Mouse (Mus musculus): ENCODE data around the gene Nenf. TPM values are rescaled to one million over a fixed set of nuclear protein-coding genes. Genes with fewer than 3 reads are reported as not detected.

Nenf gene
- polyA plus RNA-seq, 1 experiment from 2014 or later = 72.4 TPM

- Histone ChIP-seq H3K4me2 (ENCODE audit: low read depth) (no peak overlapping the region), H3K36me3 (ENCODE audit: control insufficient read depth, insufficient read depth, low read length) (peaks cover 3% of the 10 kb centered on the region), H3K27me3 (ENCODE audit: control insufficient read depth, insufficient read depth, low read length) (no peaks in the 10 kb centered on the region), H3K27ac (ENCODE audit: low read depth, low read length) (no peak overlapping the region), H3K4me1 (ENCODE audit: control insufficient read depth, insufficient read depth, low read length) (no peaks in the 10 kb centered on the region), H3K9ac (ENCODE audit: low read length) (no peak overlapping the region), H3K9me3 (ENCODE audit: control insufficient read depth, low read length) (no peaks in the 10 kb centered on the region), H3K4me3 (ENCODE audit: low read depth, low read length) (no peak overlapping the region)
- 83% methylated on average over 5 of the region's 5 CpGs for WGBS
- ATAC-seq (ENCODE audit: insufficient read depth, low FRiP score, low TSS enrichment) = no peak
- DNase-seq (ENCODE audit: low spot score) = no peak
Observed at GRCm38 (mm10) chr1:191348996-191349395, 31.0 kb upstream of the Nenf start.

- DNase-seq (ENCODE audit: low spot score) = no peak
Observed at GRCm38 (mm10) chr1:191348592-191348991, 30.6 kb upstream of the Nenf start.

DNA sequence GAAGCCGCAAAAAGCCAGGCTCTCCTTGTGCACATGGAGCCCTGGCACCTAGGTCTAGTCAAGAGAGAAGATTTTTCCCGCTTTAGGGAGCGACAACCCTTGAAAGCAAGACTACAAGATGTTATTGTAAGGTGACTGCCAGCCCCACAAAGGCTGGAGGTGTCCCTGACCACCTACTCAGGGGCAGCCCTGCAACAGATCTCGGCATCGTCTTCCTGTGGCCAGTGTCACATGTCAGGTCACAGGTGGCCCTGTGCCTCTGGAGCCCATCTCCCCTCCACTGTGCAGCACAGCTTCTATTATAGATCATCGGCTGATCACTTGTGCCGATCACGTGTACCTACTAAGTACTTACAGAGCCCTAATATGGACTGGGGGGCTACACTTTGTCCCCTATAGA, 29.6 kb upstream of the Nenf start:
- Histone ChIP-seq H3K27me3 (ENCODE audit: control insufficient read depth, insufficient read depth, low read length) (no peaks in the 10 kb centered on the region), H3K4me1 (ENCODE audit: control insufficient read depth, insufficient read depth, low read length) (no peaks in the 10 kb centered on the region), H3K9me3 (ENCODE audit: control insufficient read depth, low read length) (no peaks in the 10 kb centered on the region), H3K4me2 (ENCODE audit: low read depth) (no peak overlapping the region), H3K27ac (ENCODE audit: low read depth, low read length) (no peak overlapping the region), H3K4me3 (ENCODE audit: low read depth, low read length) (no peak overlapping the region), H3K36me3 (ENCODE audit: control insufficient read depth, insufficient read depth, low read length) (no peaks in the 10 kb centered on the region; the same call in none of the 2 replicates), H3K9ac (ENCODE audit: low read length) (no peak overlapping the region)
- no peak for ATAC-seq (ENCODE audit: insufficient read depth, low FRiP score, low TSS enrichment)
- DNase-seq (ENCODE audit: low spot score) = no peak
- WGBS = 91% methylated on average over 8 of the region's 8 CpGs

More at GRCm38 (mm10) chr1:191348592-191348991, 30.6 kb upstream of the Nenf start:
- Histone ChIP-seq H3K36me3 (ENCODE audit: control insufficient read depth, insufficient read depth, low read length) (peaks cover 3% of the 10 kb centered on the region), H3K27me3 (ENCODE audit: control insufficient read depth, insufficient read depth, low read length) (no peaks in the 10 kb centered on the region), H3K4me1 (ENCODE audit: control insufficient read depth, insufficient read depth, low read length) (no peaks in the 10 kb centered on the region), H3K9ac (ENCODE audit: low read length) (no peak overlapping the region), H3K27ac (ENCODE audit: low read depth, low read length) (no peak overlapping the region), H3K4me2 (ENCODE audit: low read depth) (no peak overlapping the region), H3K9me3 (ENCODE audit: control insufficient read depth, low read length) (no peaks in the 10 kb centered on the region), H3K4me3 (ENCODE audit: low read depth, low read length) (no peak overlapping the region)
- no peak for ATAC-seq (ENCODE audit: insufficient read depth, low FRiP score, low TSS enrichment)
- 92% methylated on average over 2 of the region's 2 CpGs for WGBS

DNA sequence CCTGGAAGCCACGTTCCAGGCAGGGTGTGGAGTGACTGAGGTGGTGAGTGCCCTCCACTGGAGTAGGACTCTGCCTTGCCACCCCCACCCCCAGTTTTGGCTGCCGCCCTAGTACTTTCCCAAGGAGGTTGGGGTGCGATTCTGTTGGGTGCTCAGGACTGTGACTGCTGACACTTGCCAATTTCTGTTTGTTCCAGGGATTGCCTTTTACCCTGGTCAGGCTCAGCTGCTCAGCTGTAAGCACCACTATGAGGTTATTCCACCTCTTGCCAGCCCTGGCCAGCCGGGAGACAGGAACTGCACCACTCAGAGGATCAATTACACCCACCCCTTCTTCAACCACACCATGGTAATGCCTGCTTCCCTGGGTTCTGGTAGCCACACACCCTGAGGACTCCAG, 22.5 kb upstream of the Nenf start:
- no peak overlapping the region for H3K9ac ChIP-seq (ENCODE audit: low read length)
- H3K9me3 ChIP-seq (ENCODE audit: control insufficient read depth, low read length) = no peaks in the 10 kb centered on the region
- no peak overlapping the region for H3K4me3 ChIP-seq (ENCODE audit: low read depth, low read length)
- H3K4me1 ChIP-seq (ENCODE audit: control insufficient read depth, insufficient read depth, low read length) = no peaks in the 10 kb centered on the region
- ATAC-seq (ENCODE audit: insufficient read depth, low FRiP score, low TSS enrichment) (no peak), DNase-seq (ENCODE audit: low spot score) (no peak)
- H3K27me3 ChIP-seq (ENCODE audit: control insufficient read depth, insufficient read depth, low read length) = no peaks in the 10 kb centered on the region
- H3K4me2 ChIP-seq (ENCODE audit: low read depth) = no peak overlapping the region
- no peak overlapping the region for H3K27ac ChIP-seq (ENCODE audit: low read depth, low read length)
- H3K36me3 ChIP-seq (ENCODE audit: control insufficient read depth, insufficient read depth, low read length) = peaks cover 20% of the 10 kb centered on the region
- whole genome bisulfite sequencing = 91% methylated on average over 4 of the region's 4 CpGs

- ATAC-seq (ENCODE audit: insufficient read depth, low FRiP score, low TSS enrichment) (no peak), DNase-seq (ENCODE audit: low spot score) (no peak)
- H3K9ac ChIP-seq (ENCODE audit: low read length) = no peak overlapping the region
- no peaks in the 10 kb centered on the region for H3K27me3 ChIP-seq (ENCODE audit: control insufficient read depth, insufficient read depth, low read length)
- no peak overlapping the region for H3K27ac ChIP-seq (ENCODE audit: low read depth, low read length)
- H3K36me3 ChIP-seq (ENCODE audit: control insufficient read depth, insufficient read depth, low read length) = peaks cover 20% of the 10 kb centered on the region
- H3K9me3 ChIP-seq (ENCODE audit: control insufficient read depth, low read length) = no peaks in the 10 kb centered on the region
- 93% methylated on average over 2 of the region's 2 CpGs for WGBS
- H3K4me2 ChIP-seq (ENCODE audit: low read depth) = no peak overlapping the region
- no peaks in the 10 kb centered on the region for H3K4me1 ChIP-seq (ENCODE audit: control insufficient read depth, insufficient read depth, low read length)
- H3K4me3 ChIP-seq (ENCODE audit: low read depth, low read length) = no peak overlapping the region
Observed at GRCm38 (mm10) chr1:191339876-191340275, 21.9 kb upstream of the Nenf start.

GRCm38 (mm10) chr1:191334500-191334899, 16.5 kb upstream of the Nenf start:
- WGBS = 89% methylated on average over 5 of the region's 5 CpGs
- H3K4me1 ChIP-seq (ENCODE audit: control insufficient read depth, insufficient read depth, low read length) = no peaks in the 10 kb centered on the region
- ATAC-seq (ENCODE audit: insufficient read depth, low FRiP score, low TSS enrichment) (no peak), DNase-seq (ENCODE audit: low spot score) (no peak)
- no peak overlapping the region for H3K9ac ChIP-seq (ENCODE audit: low read length)
- peaks cover 7% of the 10 kb centered on the region for H3K36me3 ChIP-seq (ENCODE audit: control insufficient read depth, insufficient read depth, low read length)
- no peak overlapping the region for H3K4me2 ChIP-seq (ENCODE audit: low read depth)
- no peak overlapping the region for H3K27ac ChIP-seq (ENCODE audit: low read depth, low read length)
- no peaks in the 10 kb centered on the region for H3K27me3 ChIP-seq (ENCODE audit: control insufficient read depth, insufficient read depth, low read length)
- H3K4me3 ChIP-seq (ENCODE audit: low read depth, low read length) = no peak overlapping the region
- no peaks in the 10 kb centered on the region for H3K9me3 ChIP-seq (ENCODE audit: control insufficient read depth, low read length)

GRCm38 (mm10) chr1:191330356-191330755, 12.4 kb upstream of the Nenf start:
- Histone ChIP-seq H3K9me3 (ENCODE audit: control insufficient read depth, low read length) (no peaks in the 10 kb centered on the region), H3K27me3 (ENCODE audit: control insufficient read depth, insufficient read depth, low read length) (no peaks in the 10 kb centered on the region), H3K4me3 (ENCODE audit: low read depth, low read length) (no peak overlapping the region), H3K9ac (ENCODE audit: low read length) (no peak overlapping the region), H3K4me2 (ENCODE audit: low read depth) (no peak overlapping the region), H3K4me1 (ENCODE audit: control insufficient read depth, insufficient read depth, low read length) (peaks cover 10% of the 10 kb centered on the region; the same call in 1 of the 2 replicates), H3K27ac (ENCODE audit: low read depth, low read length) (no peak overlapping the region), H3K36me3 (ENCODE audit: control insufficient read depth, insufficient read depth, low read length) (peaks cover 2% of the 10 kb centered on the region; the same call in 1 of the 2 replicates)
- no peak for ATAC-seq (ENCODE audit: insufficient read depth, low FRiP score, low TSS enrichment)
- 89% methylated on average over 4 of the region's 4 CpGs for WGBS
- DNase-seq (ENCODE audit: low spot score) = no peak

DNA sequence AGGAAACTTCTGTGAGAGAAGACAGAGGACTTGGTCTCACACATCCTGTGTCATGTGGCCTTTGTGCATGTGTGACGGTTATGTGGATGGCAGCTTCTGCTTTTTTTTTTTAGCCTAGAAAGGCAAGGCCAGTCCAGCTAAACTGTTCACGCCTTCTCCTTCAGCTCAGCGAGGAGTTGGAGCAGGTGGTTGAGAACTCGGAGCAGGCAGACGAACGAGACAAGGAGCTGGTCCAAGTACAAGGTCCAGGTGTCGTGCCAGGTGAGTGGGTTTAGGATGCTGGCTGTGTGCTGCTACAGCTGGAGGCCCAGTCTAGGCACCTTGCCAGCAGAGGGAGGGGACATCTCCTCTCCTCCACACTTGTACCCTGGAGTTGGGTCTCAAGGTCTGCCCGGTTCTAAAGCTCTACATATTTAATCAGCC, 10.0 kb upstream of the Nenf start:
- Histone ChIP-seq H3K4me2 (ENCODE audit: low read depth) (no peak overlapping the region), H3K9ac (ENCODE audit: low read length) (no peak overlapping the region), H3K9me3 (ENCODE audit: control insufficient read depth, low read length) (no peaks in the 10 kb centered on the region)

GRCm38 (mm10) chr1:191327258-191327657, 9.3 kb upstream of the Nenf start:
- Histone ChIP-seq H3K9me3 (ENCODE audit: control insufficient read depth, low read length) (no peaks in the 10 kb centered on the region), H3K27ac (ENCODE audit: low read depth, low read length) (no peak overlapping the region), H3K4me2 (ENCODE audit: low read depth) (peak overlapping the region; percentile 91), H3K36me3 (ENCODE audit: control insufficient read depth, insufficient read depth, low read length) (peaks cover 2% of the 10 kb centered on the region; the same call in 1 of the 2 replicates), H3K9ac (ENCODE audit: low read length) (no peak overlapping the region), H3K4me3 (ENCODE audit: low read depth, low read length) (peak overlapping the region; percentile 80; the same call in 1 of the 2 replicates), H3K4me1 (ENCODE audit: control insufficient read depth, insufficient read depth, low read length) (peaks cover 10% of the 10 kb centered on the region; the same call in 1 of the 2 replicates), H3K27me3 (ENCODE audit: control insufficient read depth, insufficient read depth, low read length) (no peaks in the 10 kb centered on the region)
- 86% methylated on average over 8 of the region's 8 CpGs for WGBS
- DNase-seq (ENCODE audit: low spot score) (no peak), ATAC-seq (ENCODE audit: insufficient read depth, low FRiP score, low TSS enrichment) (no peak)

More for the DNA sequence above, 10.0 kb upstream of the Nenf start:
- ATAC-seq (ENCODE audit: insufficient read depth, low FRiP score, low TSS enrichment) (no peak), DNase-seq (ENCODE audit: low spot score) (no peak)
- H3K27me3 ChIP-seq (ENCODE audit: control insufficient read depth, insufficient read depth, low read length) = no peaks in the 10 kb centered on the region
- WGBS = 89% methylated on average over 8 of the region's 8 CpGs
- H3K4me3 ChIP-seq (ENCODE audit: low read depth, low read length) = no peak overlapping the region
- H3K36me3 ChIP-seq (ENCODE audit: control insufficient read depth, insufficient read depth, low read length) = peaks cover 2% of the 10 kb centered on the region; the same call in 1 of the 2 replicates
- H3K4me1 ChIP-seq (ENCODE audit: control insufficient read depth, insufficient read depth, low read length) = peaks cover 10% of the 10 kb centered on the region; the same call in 1 of the 2 replicates
- no peak overlapping the region for H3K27ac ChIP-seq (ENCODE audit: low read depth, low read length)

Measured in neural tube, embryonic 11.5 days (tissue).